Mouse (Mus musculus) G1E (cell line): ENCODE measurements around the gene Vmn1r128.
"Not testable (repeated sequence)": the region's sequence is repeated elsewhere in the genome, so short reads cannot be mapped to it uniquely, and the experiment has no call there.

Experiments
- CTCF ChIP-seq: IDR thresholded peaks from 2 replicates; pipeline ENCODE4 v1.5.1; 2012; ENCODE audit warnings: low read depth, low read length, inconsistent platforms, mixed read lengths
- GATA1 ChIP-seq: IDR thresholded peaks from 2 replicates; pipeline ENCODE4 v1.6.1; 2012; ENCODE audit warnings: borderline replicate concordance, low read length, inconsistent platforms, mixed read lengths
- GATA2 ChIP-seq: IDR thresholded peaks from 2 replicates; pipeline ENCODE4 v1.6.1; 2012; ENCODE audit warnings: low read depth, low read length, inconsistent platforms, borderline replicate concordance
- POLR2AphosphoS5 ChIP-seq: IDR thresholded peaks from 2 replicates; pipeline ENCODE4 v1.6.1; 2012; ENCODE audit warnings: low read depth, low read length, inconsistent platforms; ENCODE audit not compliant: insufficient replicate concordance
- TAL1 ChIP-seq: conservative IDR thresholded peaks from 2 replicates; pipeline ENCODE4 v1.6.1; 2012; ENCODE audit warnings: low read depth, low read length, inconsistent platforms, mixed read lengths

- TF ChIP-seq CTCF, GATA1, GATA2, POLR2AphosphoS5, TAL1: not testable (repeated sequence)
Observed at GRCm38 (mm10) chr7:21349073-21349472, at the start of gene Vmn1r128.
